Mouse (Mus musculus) kidney, adult 2 months (tissue): ENCODE data around the gene Cap2. TPM values are rescaled to one million over a fixed set of nuclear protein-coding genes. Genes with fewer than 3 reads are reported as not detected.

ENCODE experiments used
- DNase-seq: peaks from one replicate; pipeline ENCODE4 v3.0.0; 2021
- H3K27ac ChIP-seq: fragments of 200-500 bp; 2 replicates; pipeline ENCODE4 v1.5.1; 2012; ENCODE audit warnings: low read depth, low read length, control low read depth, inconsistent platforms; ENCODE audit not compliant: insufficient read depth
- H3K27me3 ChIP-seq: fragments of 200-500 bp; replicated peaks from 2 replicates; pipeline ENCODE4 v1.6.1; 2012; ENCODE audit warnings: mild to moderate bottlenecking, moderate library complexity, low read length, inconsistent platforms; ENCODE audit not compliant: control insufficient read depth, insufficient read depth
- H3K36me3 ChIP-seq: fragments of 200-500 bp; 2 replicates; pipeline ENCODE4 v1.6.1; 2012; ENCODE audit warnings: mild to moderate bottlenecking, moderate library complexity, low read length, inconsistent platforms; ENCODE audit not compliant: control insufficient read depth, insufficient read depth
- H3K4me1 ChIP-seq: fragments of 200-500 bp; 2 replicates; pipeline ENCODE4 v1.6.1; 2011; ENCODE audit warnings: low read length; ENCODE audit not compliant: control insufficient read depth, insufficient read depth
- H3K4me3 ChIP-seq: fragments of 200-500 bp; 2 replicates; pipeline ENCODE4 v1.5.1; 2011; ENCODE audit warnings: mild to moderate bottlenecking, low read depth, low read length, control low read depth; ENCODE audit not compliant: insufficient read depth
- CTCF ChIP-seq: fragments of 200-500 bp; conservative IDR thresholded peaks from 2 replicates; pipeline ENCODE4 v1.5.1; 2011; ENCODE audit warnings: low read depth, mild to moderate bottlenecking, control low read depth, low read length, moderate library complexity, mixed read lengths; ENCODE audit not compliant: insufficient read depth, insufficient read length
- POLR2A ChIP-seq: fragments of 200-500 bp; IDR thresholded peaks from one replicate; pipeline ENCODE4 v1.6.1; 2011; ENCODE audit warnings: low read depth, low read length, control low read depth
- WGBS: fragments of 180-500 bp; shearing (Covaris S2); methylation state at CpG from one replicate; pipeline ENCODE4 v1.1.7; 2018; 5-methylcytosine and 5-hydroxymethylcytosine counted together
- polyA plus RNA-seq: library from polyadenylated mRNA; depleted of rRNA; stranded (reverse); fragments of >200 nt; gene quantifications from 2 replicates; pipeline ENCODE4 v1.2.3, GENCODE M21; 2012

Gene Cap2
- polyA plus RNA-seq, 1 experiment: 3.2 TPM

- H3K27ac ChIP-seq: no peak overlapping the region
- WGBS: 25% methylated on average over 10 of the region's 10 CpGs
- no peak overlapping the region for H3K4me3 ChIP-seq
- no peak for DNase-seq
- TF ChIP-seq CTCF (no peak), POLR2A (no peak)
- no peaks in the 10 kb centered on the region for H3K4me1 ChIP-seq
- H3K27me3 ChIP-seq: no peaks in the 10 kb centered on the region
- no peaks in the 10 kb centered on the region for H3K36me3 ChIP-seq
These were observed 31.9 kb downstream of the Cap2 start for GRCm38 (mm10) chr13:46533342-46534129.

- Histone ChIP-seq H3K4me1 (no peaks in the 10 kb centered on the region), H3K4me3 (no peak overlapping the region), H3K27me3 (no peaks in the 10 kb centered on the region), H3K36me3 (no peaks in the 10 kb centered on the region), H3K27ac (no peak overlapping the region)
- 35% methylated on average over 11 of the region's 11 CpGs for WGBS
- DNase-seq: no peak
- TF ChIP-seq POLR2A (no peak), CTCF (no peak)
These were observed 32.7 kb downstream of the Cap2 start for GRCm38 (mm10) chr13:46534171-46534968.

GRCm38 (mm10) chr13:46534969-46535785 lies 33.5 kb downstream of the Cap2 start:
- Histone ChIP-seq H3K4me1 (no peaks in the 10 kb centered on the region), H3K36me3 (no peaks in the 10 kb centered on the region)
- 77% methylated on average over 5 of the region's 5 CpGs for WGBS

GRCm38 (mm10) chr13:46539284-46539683 lies 37.6 kb downstream of the Cap2 start:
- H3K36me3 ChIP-seq: no peaks in the 10 kb centered on the region
- DNase-seq: no peak
- H3K4me3 ChIP-seq: no peak overlapping the region
- H3K27me3 ChIP-seq: no peaks in the 10 kb centered on the region
- 87% methylated on average over 7 of the region's 7 CpGs for WGBS
- TF ChIP-seq POLR2A (no peak), CTCF (no peak)
- no peaks in the 10 kb centered on the region for H3K4me1 ChIP-seq
- H3K27ac ChIP-seq: no peak overlapping the region

More at GRCm38 (mm10) chr13:46534969-46535785, 33.5 kb downstream of the Cap2 start:
- no peak overlapping the region for H3K4me3 ChIP-seq
- TF ChIP-seq POLR2A (no peak), CTCF (no peak)
- H3K27ac ChIP-seq: no peak overlapping the region
- no peak for DNase-seq
- no peaks in the 10 kb centered on the region for H3K27me3 ChIP-seq

GRCm38 (mm10) chr13:46540943-46541342 lies 39.3 kb downstream of the Cap2 start:
- Histone ChIP-seq H3K4me3 (no peak overlapping the region), H3K27ac (no peak overlapping the region), H3K36me3 (no peaks in the 10 kb centered on the region), H3K4me1 (no peaks in the 10 kb centered on the region), H3K27me3 (no peaks in the 10 kb centered on the region)
- WGBS: 83% methylated on average over 5 of the region's 5 CpGs
- DNase-seq: no peak
- no peak for TF ChIP-seq POLR2A
- no peak for TF ChIP-seq CTCF

GRCm38 (mm10) chr13:46542782-46543181 lies 41.1 kb downstream of the Cap2 start:
- TF ChIP-seq CTCF: no peak
- Histone ChIP-seq H3K27me3 (no peaks in the 10 kb centered on the region), H3K4me1 (no peaks in the 10 kb centered on the region), H3K4me3 (no peak overlapping the region), H3K36me3 (no peaks in the 10 kb centered on the region), H3K27ac (no peak overlapping the region)
- 93% methylated on average over 7 of the region's 7 CpGs for WGBS
- no peak for DNase-seq

- no peak for DNase-seq
- whole genome bisulfite sequencing: 77% methylated on average over 6 of the region's 6 CpGs
- Histone ChIP-seq H3K36me3 (no peaks in the 10 kb centered on the region), H3K27me3 (no peaks in the 10 kb centered on the region), H3K4me3 (no peak overlapping the region), H3K27ac (no peak overlapping the region), H3K4me1 (no peaks in the 10 kb centered on the region)
- no peak for TF ChIP-seq POLR2A
- TF ChIP-seq CTCF: no peak
These were observed 43.0 kb downstream of the Cap2 start for GRCm38 (mm10) chr13:46544608-46545007.
